Mouse (Mus musculus) heart, adult 9 months (tissue): ENCODE measurements around the gene Cask.

Source experiments
- DNase-seq, 2 experiments: peaks; one replicate each; pipeline ENCODE4 v3.0.0; 2022; ENCODE audit warnings: low spot score in 2 of 2

Gene Cask

GRCm38 (mm10) chrX:13518019-13518418 lies 333.1 kb downstream of the Cask start:
- no peak for DNase-seq

GRCm38 (mm10) chrX:13516451-13516850 lies 334.7 kb downstream of the Cask start:
- peak in 1 of 2 experiments; percentile 28 for DNase-seq

DNA sequence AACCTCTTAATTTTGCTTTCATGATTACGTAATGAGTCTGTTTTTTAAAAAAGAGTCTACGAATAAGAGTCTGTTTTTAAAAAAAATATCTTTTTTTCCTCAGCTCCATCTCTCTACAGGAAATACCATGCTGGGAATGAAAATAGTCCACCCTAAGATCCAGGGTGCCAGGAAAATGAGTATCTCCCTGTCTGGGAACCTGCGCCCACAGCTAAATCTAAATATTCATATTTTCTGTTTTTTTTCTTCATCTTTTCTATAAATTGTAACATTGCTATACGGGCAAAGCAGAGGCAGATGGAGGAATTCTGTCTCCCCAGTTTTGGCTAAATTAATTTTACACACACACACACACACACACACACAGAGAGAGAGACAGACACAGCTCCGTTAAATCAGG lies 337.3 kb downstream of the Cask start:
- DNase-seq = no peak

- no peak for DNase-seq
Observed at GRCm38 (mm10) chrX:13513127-13513526, 338.0 kb downstream of the Cask start.

DNA sequence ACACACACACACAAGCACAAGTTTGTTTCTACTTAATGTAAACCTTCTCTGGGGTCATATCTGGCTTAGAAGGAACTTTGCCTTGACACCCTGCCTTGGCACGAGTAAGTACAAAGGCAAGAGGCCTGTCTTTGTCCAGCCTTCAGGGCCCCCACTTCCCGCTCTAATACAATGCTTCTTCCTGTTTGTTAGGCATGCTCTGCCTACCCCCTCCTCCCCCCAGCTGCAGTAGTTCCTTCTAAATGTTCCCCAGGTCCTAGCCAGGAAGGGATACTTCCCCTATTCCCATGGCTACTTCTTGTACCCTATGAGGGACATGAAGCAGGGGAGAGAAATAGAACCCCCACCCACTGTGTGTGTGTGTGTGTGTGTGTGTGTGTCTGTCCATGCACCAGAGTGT lies 344.8 kb downstream of the Cask start:
- peak; percentile 51 to 72 for DNase-seq

- DNase-seq = no peak
Observed at GRCm38 (mm10) chrX:13504389-13504788, 346.8 kb downstream of the Cask start.

DNA sequence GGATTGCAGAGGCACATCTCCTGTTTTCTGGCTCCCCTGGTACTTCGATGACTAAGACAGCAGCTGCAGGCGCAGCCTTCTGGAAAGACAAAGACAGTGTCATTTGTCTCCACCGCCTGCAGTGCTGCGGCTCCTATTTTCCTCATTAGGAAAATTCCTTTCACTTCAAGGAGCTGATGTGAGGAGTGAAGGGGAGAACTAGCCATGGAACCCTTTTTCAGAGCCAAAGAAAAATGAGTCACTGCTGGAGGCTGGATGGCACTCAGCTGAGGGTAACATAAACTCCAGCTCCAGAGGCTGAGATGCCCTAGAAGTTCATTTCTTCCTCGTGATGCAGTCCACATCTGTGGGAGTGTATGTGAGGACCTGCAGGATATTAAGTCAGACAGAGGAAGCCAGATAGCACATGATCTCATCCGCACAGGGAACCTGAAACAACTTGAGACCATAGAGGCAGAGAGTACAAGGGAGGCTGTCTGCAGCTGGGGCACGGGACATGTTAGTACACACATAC lies 348.2 kb downstream of the Cask start:
- DNase-seq = peak; percentile 28 to 54

- DNase-seq = no peak
Observed at GRCm38 (mm10) chrX:13500284-13500683, 350.9 kb downstream of the Cask start.

GRCm38 (mm10) chrX:13494892-13495703 lies 356.1 kb downstream of the Cask start:
- DNase-seq = peak in 1 of 2 experiments; percentile 20

- no peak for DNase-seq
Observed at GRCm38 (mm10) chrX:13492922-13493321, 358.2 kb downstream of the Cask start.

DNA sequence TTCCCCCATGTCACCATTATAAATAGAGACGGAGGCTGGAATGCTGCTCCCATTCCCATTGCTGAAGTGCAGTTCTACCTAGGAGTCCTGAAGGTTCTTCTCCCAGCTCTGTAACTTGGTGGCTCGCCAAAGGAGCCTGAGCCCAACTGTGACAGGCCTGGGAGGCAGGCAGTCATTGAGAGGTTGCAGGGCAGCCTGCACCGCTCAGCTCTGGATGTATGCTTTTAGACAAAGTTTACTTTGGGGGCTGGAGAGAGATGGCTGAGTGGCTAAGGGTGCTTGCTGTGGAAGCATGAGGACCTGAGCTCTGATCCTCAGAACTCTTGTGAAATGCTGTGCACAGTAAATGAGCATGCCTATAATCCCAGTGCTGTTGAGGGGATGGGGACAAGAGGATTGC lies 360.2 kb downstream of the Cask start:
- no peak for DNase-seq

- DNase-seq = no peak
Observed at GRCm38 (mm10) chrX:13489761-13490160, 361.4 kb downstream of the Cask start.

- no peak for DNase-seq
Observed at GRCm38 (mm10) chrX:13489001-13489400, 362.2 kb downstream of the Cask start.

DNA sequence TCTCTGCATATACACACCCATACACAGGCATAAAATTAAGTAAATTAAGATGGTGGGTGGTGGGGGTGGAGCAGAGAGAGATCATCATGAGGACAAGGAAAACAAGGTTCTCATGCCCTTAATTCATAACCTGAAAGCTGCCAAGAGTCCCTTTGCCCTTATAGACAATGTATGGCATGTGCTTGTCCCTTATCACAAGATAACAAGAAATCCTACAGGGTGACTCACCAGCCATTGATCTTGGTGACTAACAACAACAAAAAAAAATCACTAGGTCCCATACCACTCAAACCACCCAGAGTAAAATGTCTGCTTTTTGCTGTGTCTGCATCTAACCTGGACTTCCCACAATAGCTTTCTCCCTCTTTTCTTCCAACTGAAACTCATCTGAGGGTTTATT lies 366.7 kb downstream of the Cask start:
- no peak for DNase-seq

DNA sequence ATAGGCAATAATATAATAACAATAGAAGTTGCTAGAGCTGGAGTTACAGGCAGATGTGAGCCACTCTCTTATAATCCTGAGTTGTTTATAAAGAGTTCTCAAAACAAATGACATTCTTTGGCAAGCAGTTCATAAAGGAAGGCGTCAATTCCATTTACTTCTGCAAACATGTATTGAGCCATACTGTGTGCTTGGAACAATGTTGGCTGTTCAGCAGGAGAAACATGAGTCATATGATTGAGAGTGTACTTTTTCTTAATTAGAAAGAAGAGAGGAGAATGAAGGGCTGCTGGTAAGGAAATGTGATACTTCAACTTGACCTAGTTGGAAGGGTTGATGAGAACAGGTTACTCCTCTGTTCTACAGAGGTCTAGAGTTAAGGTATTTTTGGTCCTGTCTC lies 368.6 kb downstream of the Cask start:
- DNase-seq = no peak

- no peak for DNase-seq
Observed at GRCm38 (mm10) chrX:13479570-13479969, 371.6 kb downstream of the Cask start.

DNA sequence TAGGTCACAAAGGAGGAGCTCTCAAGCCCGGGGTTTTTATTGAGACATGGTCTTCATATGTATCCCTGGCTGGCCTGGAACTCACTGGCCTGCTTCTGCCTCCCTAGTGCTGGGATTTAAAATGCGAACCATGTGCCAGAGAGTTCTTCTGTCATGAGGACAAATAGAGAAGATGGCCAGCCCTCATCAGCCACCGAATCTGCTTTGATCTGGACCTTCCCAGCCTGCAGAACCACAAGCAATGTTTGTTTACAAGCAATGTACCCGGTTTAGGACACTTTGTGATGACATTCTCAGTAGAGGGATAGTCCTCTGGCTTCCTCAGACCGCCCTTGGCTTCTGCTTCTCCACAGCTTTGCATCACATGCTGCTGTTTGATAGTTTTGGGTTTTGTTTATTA lies 372.9 kb downstream of the Cask start:
- no peak for DNase-seq

DNA sequence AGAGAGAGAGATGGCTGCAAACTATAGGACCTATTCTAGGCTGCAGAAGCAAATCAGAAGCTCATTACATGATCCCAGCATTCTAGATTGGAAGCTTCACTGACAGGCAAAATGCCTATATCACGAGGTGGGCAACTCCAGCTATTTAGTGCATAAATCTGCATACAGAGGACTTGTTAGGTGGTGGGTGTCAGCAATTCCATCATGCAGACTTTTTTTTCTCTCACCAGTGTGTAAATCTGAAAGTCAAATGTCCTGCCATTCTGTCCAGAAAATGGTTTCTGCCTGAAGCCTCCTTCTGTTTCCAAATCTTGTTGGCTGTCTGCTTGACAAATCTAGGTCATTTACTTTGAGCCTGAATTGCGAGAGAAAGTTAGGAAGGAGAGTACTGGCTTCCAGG lies 373.6 kb downstream of the Cask start:
- DNase-seq = no peak

GRCm38 (mm10) chrX:13475382-13475781 lies 375.8 kb downstream of the Cask start:
- no peak for DNase-seq

GRCm38 (mm10) chrX:13472751-13473225 lies 378.4 kb downstream of the Cask start:
- no peak for DNase-seq

GRCm38 (mm10) chrX:13471925-13472324 lies 379.2 kb downstream of the Cask start:
- DNase-seq = no peak

- peak; percentile 86 to 90 for DNase-seq
Observed at GRCm38 (mm10) chrX:13469160-13470116, 381.7 kb downstream of the Cask start.
